12 mouse cellular contexts compared by ENCODE assay signal in genomic region chr5:122262104-122262503, GRCm38 (mm10). TPM values are rescaled to one million over a fixed set of nuclear protein-coding genes. Genes with fewer than 3 reads are reported as not detected.
DNase-seq lines count a peak whose midpoint lies in the region; ATAC-seq lines count a peak whose summit lies in the region.
"Had no signal": no experiment of that assay in that cellular context is flagged by ENCODE, and none has a peak within 500 bp of the region (broad histone marks: within the 10 kb centered on the region; RNA-seq: fewer than 3 reads in every experiment).

No protein-coding gene starts in this region.

- ATAC-seq in midbrain, embryonic 14.5 days (ENCODE audit: low FRiP score, low TSS enrichment): no peak
- ATAC-seq in midbrain, embryonic 13.5 days: no peak
- ATAC-seq in megakaryocyte, adult 5-6 weeks (ENCODE audit: poor library complexity, severe bottlenecking): 0 out of 2 replicates have a peak, but pooled peaks have one; percentile 30
- ATAC-seq: forebrain, postnatal 0 days had no signal

- H3K36me3 ChIP-seq in midbrain, embryonic 14.5 days (ENCODE audit: control insufficient read depth, insufficient read depth, low read length): peaks cover 32% of the 10 kb centered on the region
- peaks cover 28% of the 10 kb centered on the region for H3K36me3 ChIP-seq in midbrain, embryonic 13.5 days

- H3K4me1 ChIP-seq in midbrain, embryonic 14.5 days (ENCODE audit: control insufficient read depth, insufficient read depth, low read length): peaks cover 9% of the 10 kb centered on the region; the same call in 1 of the 2 replicates
- H3K4me1 ChIP-seq in midbrain, embryonic 13.5 days (replicated peaks): peaks cover 35% of the 10 kb centered on the region

- no peak for DNase-seq in midbrain, embryonic 14.5 days
- peak; percentile 45 for DNase-seq in T-cell, adult 2 months (ENCODE audit: low spot score)
- DNase-seq in thymus, postnatal 36 days: peak; percentile 33 to 42
- DNase-seq in adrenal gland, adult 2 months: no peak
- no peak for DNase-seq in right cerebral cortex, postnatal 25 days
- DNase-seq: forebrain, postnatal 0 days; heart, adult 2 months; kidney, postnatal 25 days; retina, postnatal 1 day had no signal

- H3K4me2 ChIP-seq in midbrain, embryonic 14.5 days (ENCODE audit: low read length): peak overlapping the region; percentile 25; the same call in 1 of the 2 replicates
- H3K4me2 ChIP-seq in midbrain, embryonic 13.5 days (replicated peaks): no peak overlapping the region; the same call in 1 of the 2 replicates

- H3K4me3 ChIP-seq in midbrain, embryonic 14.5 days (replicated peaks; ENCODE audit: low read depth, low read length): no peak overlapping the region
- H3K4me3 ChIP-seq in midbrain, embryonic 13.5 days (replicated peaks): no peak overlapping the region
- H3K4me3 ChIP-seq: embryonic facial prominence, embryonic 10.5 days; heart, adult 2 months had no signal

- WGBS in midbrain, embryonic 14.5 days: 56% methylated on average over 7 of the region's 7 CpGs
- WGBS in midbrain, embryonic 13.5 days: 58% methylated on average over 7 of the region's 7 CpGs

- H3K9ac ChIP-seq in midbrain, embryonic 14.5 days (replicated peaks; ENCODE audit: low read length): 0 out of 2 replicates have a peak overlapping the region, but pooled peaks have one; percentile 12
- no peak overlapping the region for H3K9ac ChIP-seq in midbrain, embryonic 13.5 days (replicated peaks)
- H3K9ac ChIP-seq: forebrain, postnatal 0 days had no signal

- H3K9me3 ChIP-seq in midbrain, embryonic 14.5 days (ENCODE audit: control insufficient read depth, low read length): no peaks in the 10 kb centered on the region
- no peaks in the 10 kb centered on the region for H3K9me3 ChIP-seq in midbrain, embryonic 13.5 days
- H3K9me3 ChIP-seq: embryonic facial prominence, embryonic 10.5 days had no signal

- H3K27ac ChIP-seq in midbrain, embryonic 14.5 days (replicated peaks; ENCODE audit: low read depth, low read length): no peak overlapping the region
- no peak overlapping the region for H3K27ac ChIP-seq in midbrain, embryonic 13.5 days
- H3K27ac ChIP-seq: embryonic facial prominence, embryonic 10.5 days; heart, adult 2 months had no signal

- no peaks in the 10 kb centered on the region for H3K27me3 ChIP-seq in midbrain, embryonic 14.5 days (ENCODE audit: control insufficient read depth, insufficient read depth, low read length)
- no peaks in the 10 kb centered on the region for H3K27me3 ChIP-seq in midbrain, embryonic 13.5 days

RNA-seq across cellular contexts. Expression of gene Tctn1, which starts 2.2 kb away (rescaled TPM):
- 6.2 and 6.6 TPM in 2 replicates for polyA plus RNA-seq in midbrain, embryonic 14.5 days (2014; fragmentation: Nextera tagmentation; extraction: Ambion mirVana)
- 6.2 and 6.4 TPM in 2 replicates for polyA plus RNA-seq in midbrain, embryonic 13.5 days (2015; fragmentation: Nextera tagmentation; extraction: Ambion mirVana)
- total RNA-seq in megakaryocyte, adult 5-6 weeks (2015): 3.2 and 4.3 TPM in 2 replicates
- 3.5 and 6.5 TPM in 2 replicates for total RNA-seq in megakaryocyte, adult 5-6 weeks (2017)
- total RNA-seq in adrenal gland, adult 2 months (2021): 10 to 100 TPM; 11.4 to 14.2 TPM
- 47.0 and 58.3 TPM in 2 replicates for polyA plus RNA-seq in adrenal gland, adult 2 months (2012; rRNA removed)

RNA-seq across cellular contexts. Expression of gene Pptc7, which starts 22.1 kb away (rescaled TPM):
- 8.5 and 9.1 TPM in 2 replicates for polyA plus RNA-seq in midbrain, embryonic 14.5 days (2014; fragmentation: Nextera tagmentation; extraction: Ambion mirVana)
- polyA plus RNA-seq in midbrain, embryonic 13.5 days (2015; fragmentation: Nextera tagmentation; extraction: Ambion mirVana): 8.0 and 9.1 TPM in 2 replicates
- 18.6 and 18.8 TPM in 2 replicates for total RNA-seq in megakaryocyte, adult 5-6 weeks (2015)
- 19.9 and 22.0 TPM in 2 replicates for total RNA-seq in megakaryocyte, adult 5-6 weeks (2017)
- total RNA-seq in adrenal gland, adult 2 months (2021): 10 to 100 TPM; 52.0 to 63.4 TPM
- polyA plus RNA-seq in adrenal gland, adult 2 months (2012; rRNA removed): 46.3 and 57.5 TPM in 2 replicates

RNA-seq across cellular contexts. Expression of gene Hvcn1, which starts 55.5 kb away (rescaled TPM):
- 1.8 and 2.5 TPM in 2 replicates for polyA plus RNA-seq in midbrain, embryonic 14.5 days (2014; fragmentation: Nextera tagmentation; extraction: Ambion mirVana)
- 4.0 and 4.1 TPM in 2 replicates for polyA plus RNA-seq in midbrain, embryonic 13.5 days (2015; fragmentation: Nextera tagmentation; extraction: Ambion mirVana)
- total RNA-seq in megakaryocyte, adult 5-6 weeks (2015): 44.4 and 45.1 TPM in 2 replicates
- 51.2 and 59.3 TPM in 2 replicates for total RNA-seq in megakaryocyte, adult 5-6 weeks (2017)
- total RNA-seq in adrenal gland, adult 2 months (2021): 1 to 10 TPM; 1.8 to 2.4 TPM
- 2.5 and 3.7 TPM in 2 replicates for polyA plus RNA-seq in adrenal gland, adult 2 months (2012; rRNA removed)

Comparison
In these comparisons a context has a peak if more than half of its experiments do, and no peak if none do; other contexts are left out.
1. DNase-seq: peak in T-cell, adult 2 months (single experiment) and thymus, postnatal 36 days (2 of 2); none in midbrain, embryonic 14.5 days (single experiment), adrenal gland, adult 2 months (single experiment) and right cerebral cortex, postnatal 25 days (single experiment).